Mouse (Mus musculus) olfactory bulb, adult 2 months (tissue): Measurements from ENCODE around the gene Ankrd33b. TPM values are rescaled to one million over a fixed set of nuclear protein-coding genes. Genes with fewer than 3 reads are reported as not detected.

Experiments used
- H3K27ac ChIP-seq: fragments of 200-500 bp; 2 replicates; pipeline ENCODE4 v1.5.1; 2012; ENCODE audit warnings: low read depth, low read length; ENCODE audit not compliant: insufficient read depth
- H3K4me1 ChIP-seq: fragments of 200-500 bp; 2 replicates; pipeline ENCODE4 v1.6.1; 2012; ENCODE audit warnings: low read length; ENCODE audit not compliant: control insufficient read depth, insufficient read depth
- H3K4me3 ChIP-seq: fragments of 200-500 bp; 2 replicates; pipeline ENCODE4 v1.5.1; 2012; ENCODE audit warnings: mild to moderate bottlenecking, low read depth, low read length, moderate library complexity; ENCODE audit not compliant: insufficient read depth
- CTCF ChIP-seq: fragments of 200-500 bp; IDR thresholded peaks from 2 replicates; pipeline ENCODE4 v1.5.1; 2012; ENCODE audit warnings: low read depth, mild to moderate bottlenecking, low read length, moderate library complexity; ENCODE audit not compliant: insufficient read depth
- POLR2A ChIP-seq: fragments of 200-500 bp; IDR thresholded peaks from 2 replicates; pipeline ENCODE4 v1.6.1; 2012; ENCODE audit warnings: mild to moderate bottlenecking, low read depth, low read length, moderate library complexity; ENCODE audit not compliant: insufficient read depth
- WGBS: fragments of 180-500 bp; shearing (Covaris S2); methylation state at CpG from one replicate; pipeline ENCODE4 v1.1.7; 2018; 5-methylcytosine and 5-hydroxymethylcytosine counted together
- polyA plus RNA-seq: library from polyadenylated mRNA; stranded (reverse); fragments of >200 nt; gene quantifications from 2 replicates; pipeline ENCODE4 v1.2.4, GENCODE M21; 2012; ENCODE audit warnings: low replicate concordance; ENCODE audit not compliant: missing spikeins, insufficient read depth, insufficient read length

Gene Ankrd33b
- polyA plus RNA-seq, 1 experiment = not detected

- no peak overlapping the region for H3K27ac ChIP-seq
- peaks cover 5% of the 10 kb centered on the region for H3K4me1 ChIP-seq
- no peak overlapping the region for H3K4me3 ChIP-seq
- TF ChIP-seq POLR2A = no peak
- TF ChIP-seq CTCF = no peak
- 85% methylated on average over 3 of the region's 3 CpGs for WGBS
Observed at GRCm38 (mm10) chr15:31285695-31286094, 81.8 kb downstream of the Ankrd33b start.

- no peak overlapping the region for H3K27ac ChIP-seq
- peaks cover 5% of the 10 kb centered on the region for H3K4me1 ChIP-seq
- no peak overlapping the region for H3K4me3 ChIP-seq
- TF ChIP-seq CTCF (no peak), POLR2A (no peak)
- 48% methylated on average over 17 of the region's 17 CpGs for WGBS
Observed at GRCm38 (mm10) chr15:31284922-31285631, 82.4 kb downstream of the Ankrd33b start.

- Histone ChIP-seq H3K4me1 (peaks cover 5% of the 10 kb centered on the region), H3K27ac (no peak overlapping the region), H3K4me3 (no peak overlapping the region)
- 75% methylated on average over 5 of the region's 5 CpGs for WGBS
- no peak for TF ChIP-seq CTCF
- no peak for TF ChIP-seq POLR2A
Observed at GRCm38 (mm10) chr15:31284142-31284541, 83.4 kb downstream of the Ankrd33b start.

- H3K27ac ChIP-seq = no peak overlapping the region
- no peak for TF ChIP-seq CTCF
- TF ChIP-seq POLR2A = no peak
- 88% methylated on average over 3 of the region's 3 CpGs for WGBS
- H3K4me3 ChIP-seq = no peak overlapping the region
- peaks cover 5% of the 10 kb centered on the region for H3K4me1 ChIP-seq
Observed at GRCm38 (mm10) chr15:31282353-31282752, 85.2 kb downstream of the Ankrd33b start.

GRCm38 (mm10) chr15:31281830-31282229 is 85.7 kb downstream of the Ankrd33b start:
- Histone ChIP-seq H3K4me3 (no peak overlapping the region), H3K27ac (no peak overlapping the region), H3K4me1 (peaks cover 5% of the 10 kb centered on the region)
- WGBS = 76% methylated on average over 13 of the region's 13 CpGs
- TF ChIP-seq CTCF = no peak
- TF ChIP-seq POLR2A = no peak

GRCm38 (mm10) chr15:31280683-31281082 is 86.8 kb downstream of the Ankrd33b start:
- no peak overlapping the region for H3K4me3 ChIP-seq
- 93% methylated on average over 2 of the region's 2 CpGs for WGBS
- TF ChIP-seq POLR2A (no peak), CTCF (no peak)
- H3K4me1 ChIP-seq = peaks cover 5% of the 10 kb centered on the region
- H3K27ac ChIP-seq = no peak overlapping the region

GRCm38 (mm10) chr15:31280059-31280458 is 87.5 kb downstream of the Ankrd33b start:
- TF ChIP-seq POLR2A (no peak), CTCF (no peak)
- H3K27ac ChIP-seq = no peak overlapping the region
- WGBS = 81% methylated on average over 5 of the region's 5 CpGs
- H3K4me3 ChIP-seq = no peak overlapping the region
- peaks cover 1% of the 10 kb centered on the region for H3K4me1 ChIP-seq

- 94% methylated on average over 6 of the region's 6 CpGs for WGBS
- TF ChIP-seq POLR2A (no peak), CTCF (no peak)
- no peaks in the 10 kb centered on the region for H3K4me1 ChIP-seq
- H3K27ac ChIP-seq = no peak overlapping the region
- H3K4me3 ChIP-seq = no peak overlapping the region
Observed at GRCm38 (mm10) chr15:31279577-31280004, 87.9 kb downstream of the Ankrd33b start.

- no peak overlapping the region for H3K27ac ChIP-seq
- H3K4me3 ChIP-seq = no peak overlapping the region
- no peaks in the 10 kb centered on the region for H3K4me1 ChIP-seq
- TF ChIP-seq POLR2A (no peak), CTCF (no peak)
- 79% methylated on average over 2 of the region's 2 CpGs for WGBS
Observed at GRCm38 (mm10) chr15:31279120-31279519, 88.4 kb downstream of the Ankrd33b start.

GRCm38 (mm10) chr15:31278090-31278489 is 89.4 kb downstream of the Ankrd33b start:
- 50% methylated on average over 4 of the region's 4 CpGs for WGBS

More at GRCm38 (mm10) chr15:31278090-31278489, 89.4 kb downstream of the Ankrd33b start:
- Histone ChIP-seq H3K27ac (no peak overlapping the region), H3K4me1 (peaks cover 6% of the 10 kb centered on the region; the same call in 1 of the 2 replicates), H3K4me3 (no peak overlapping the region)
- TF ChIP-seq POLR2A (no peak), CTCF (no peak)
